Mouse (Mus musculus): Measurements from ENCODE around the gene L3mbtl1. TPM values are rescaled to one million over a fixed set of nuclear protein-coding genes. Genes with fewer than 3 reads are reported as not detected.

The L3mbtl1 gene
- polyA plus RNA-seq, 3 experiments from 2014 or later, result 0.30 TPM; not detected in 2

DNA sequence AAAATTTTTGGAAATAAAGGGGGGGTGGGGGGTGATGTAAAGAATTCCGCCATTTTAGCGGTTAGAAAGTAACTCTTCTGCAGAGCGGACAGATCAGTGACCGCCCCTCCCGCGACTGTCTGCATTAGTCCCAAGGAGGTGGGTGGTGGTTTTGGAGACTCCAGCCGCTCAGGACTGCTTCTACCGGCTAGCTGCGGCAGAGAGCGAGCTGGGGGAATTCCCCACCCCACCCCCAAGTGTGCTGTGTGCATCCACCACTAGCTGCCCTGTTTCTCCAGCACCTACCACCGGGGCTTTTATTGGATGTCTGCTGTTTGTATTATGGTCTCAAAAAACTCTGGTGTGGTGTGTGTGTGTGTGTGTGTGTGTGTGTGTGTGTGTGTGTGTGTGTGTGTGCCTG, 659 bp downstream of the L3mbtl1 start:
- ATAC-seq, result peak; percentile 62

DNA sequence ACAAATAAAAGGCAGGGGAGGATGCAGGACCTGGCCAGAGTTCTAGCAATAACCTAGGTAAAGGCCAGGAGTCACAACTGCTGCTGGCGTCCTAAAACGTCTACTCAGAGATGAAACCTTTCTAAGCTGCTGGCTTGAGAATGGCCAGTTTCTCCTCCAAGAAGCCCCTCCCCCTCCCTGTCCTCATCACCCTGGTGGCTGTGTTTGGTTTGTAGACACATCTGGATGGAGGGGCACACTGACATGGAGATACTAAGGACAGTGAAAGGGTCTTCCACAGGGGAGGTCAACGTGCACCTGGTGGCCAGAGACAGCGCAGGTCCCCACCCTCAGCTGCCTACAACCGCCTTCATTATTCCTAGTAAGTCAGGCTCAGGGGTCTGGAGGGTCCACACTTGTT, 3.7 kb downstream of the L3mbtl1 start:
- no peak for ATAC-seq

DNA sequence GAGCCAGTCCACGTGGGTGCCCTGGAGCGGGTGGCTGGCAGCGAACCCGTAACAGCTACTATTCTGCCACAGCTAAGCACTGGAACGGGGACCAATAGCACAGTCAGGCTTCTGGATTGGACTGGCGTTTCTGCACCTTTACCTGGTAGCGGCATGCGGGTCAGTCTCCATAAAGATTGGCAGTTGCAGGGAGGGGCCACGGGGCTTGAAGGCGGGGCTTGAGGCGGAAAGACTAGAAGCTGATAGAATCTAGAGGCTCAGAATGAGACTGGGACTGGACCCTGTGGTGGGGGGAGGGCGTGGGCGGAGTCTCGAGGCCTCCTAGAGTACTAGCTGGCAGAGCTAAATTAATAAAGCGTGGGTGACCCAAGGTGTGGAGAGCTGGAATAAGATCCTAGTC, 4.5 kb downstream of the L3mbtl1 start:
- ATAC-seq, result no peak

DNA sequence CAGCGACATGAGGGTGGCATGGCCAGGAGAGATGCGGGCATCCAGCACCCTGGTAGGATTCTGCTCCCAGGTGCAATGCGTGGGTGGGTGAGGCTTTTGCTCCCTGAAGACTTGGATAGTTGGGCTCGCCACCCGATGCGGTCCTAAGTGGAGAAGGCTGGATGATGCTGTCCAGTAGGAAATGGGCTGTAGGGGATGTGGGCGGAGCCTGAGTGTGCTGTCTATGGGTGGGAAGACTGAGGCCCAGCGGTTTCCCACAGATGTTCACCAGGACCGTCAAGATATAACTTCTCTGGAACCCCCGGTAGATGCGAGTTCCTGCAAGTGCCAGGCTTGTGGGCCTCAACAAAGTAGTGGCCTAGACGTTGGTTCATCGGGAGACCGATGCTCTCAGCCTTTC, 4.9 kb downstream of the L3mbtl1 start:
- ATAC-seq, result no peak

DNA sequence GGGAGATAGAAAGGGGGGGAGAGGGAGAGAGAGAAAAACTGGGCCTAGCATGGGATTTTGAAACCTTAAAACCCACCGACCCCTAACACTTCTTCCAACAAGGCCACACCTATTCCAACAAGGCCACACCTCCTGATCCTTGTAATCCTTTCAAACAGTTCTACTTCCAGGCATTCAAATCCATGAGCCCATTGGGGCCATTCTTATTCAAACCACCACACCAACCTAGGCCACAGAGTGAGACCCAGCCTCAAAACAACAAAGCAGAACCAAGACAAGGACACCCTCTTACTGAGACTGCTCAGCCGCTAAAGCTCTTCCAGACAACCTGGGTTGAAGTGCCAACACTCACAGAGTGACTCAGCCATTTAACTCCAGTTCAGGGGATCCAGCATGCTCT, 7.5 kb downstream of the L3mbtl1 start:
- ATAC-seq, result no peak

DNA sequence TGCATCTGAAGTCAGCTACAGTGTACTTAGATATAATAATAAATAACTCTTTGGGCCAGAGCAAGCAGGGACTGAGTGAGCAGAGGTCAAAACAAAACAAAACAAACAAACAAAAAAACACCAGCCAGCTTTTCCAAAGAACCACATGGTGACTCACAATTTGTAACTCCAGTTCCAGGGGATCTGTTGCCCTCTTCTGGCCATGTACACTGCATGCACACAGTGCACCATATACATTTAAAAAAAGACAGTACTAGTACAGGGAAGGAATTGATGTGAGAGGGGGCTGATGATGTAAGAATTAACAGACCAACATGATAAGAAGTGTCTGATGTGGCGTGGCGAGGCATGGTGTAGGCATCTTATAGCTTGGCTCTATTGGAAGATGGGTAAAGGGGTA, 13.6 kb downstream of the L3mbtl1 start:
- no peak for ATAC-seq

DNA sequence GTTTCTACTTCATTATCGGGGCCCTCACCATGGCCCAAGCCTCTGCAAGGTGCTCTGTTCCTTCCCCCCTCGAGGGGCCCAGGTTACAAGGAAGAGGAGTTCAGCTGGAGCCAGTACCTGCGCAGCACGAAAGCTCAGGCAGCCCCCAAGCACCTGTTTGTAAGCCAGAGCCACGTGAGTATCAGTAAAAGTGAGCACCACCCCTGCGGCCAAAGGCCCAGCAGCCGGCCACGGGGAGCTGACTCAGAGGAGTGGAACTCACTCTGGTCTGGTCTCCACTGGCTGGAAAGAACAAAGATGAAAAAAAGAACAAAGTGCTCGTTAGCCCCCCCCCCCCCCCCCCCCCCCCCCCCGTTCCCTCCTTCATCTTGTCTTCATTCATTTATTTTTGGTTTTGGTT, 18.0 kb downstream of the L3mbtl1 start:
- ATAC-seq, result no peak

DNA sequence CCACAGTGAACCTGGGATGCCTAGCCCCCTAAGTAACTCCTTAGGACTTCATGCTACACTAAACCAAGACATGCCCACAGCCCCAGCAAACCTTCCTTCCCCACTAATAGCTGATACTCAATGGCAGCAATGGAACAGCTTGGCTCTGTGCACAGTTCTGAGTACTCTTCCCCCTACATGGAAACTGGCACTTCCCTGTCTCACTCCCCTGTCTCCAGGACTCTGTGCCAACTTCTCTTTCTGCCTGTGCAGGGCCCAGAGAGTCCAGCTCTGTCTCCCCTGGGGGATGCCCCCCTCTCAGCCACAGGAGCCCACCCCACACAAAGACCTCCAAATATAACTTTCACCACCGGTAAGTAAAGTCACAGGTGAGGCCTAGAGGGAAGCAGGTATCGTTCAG, 23.5 kb downstream of the L3mbtl1 start:
- ATAC-seq, result no peak

DNA sequence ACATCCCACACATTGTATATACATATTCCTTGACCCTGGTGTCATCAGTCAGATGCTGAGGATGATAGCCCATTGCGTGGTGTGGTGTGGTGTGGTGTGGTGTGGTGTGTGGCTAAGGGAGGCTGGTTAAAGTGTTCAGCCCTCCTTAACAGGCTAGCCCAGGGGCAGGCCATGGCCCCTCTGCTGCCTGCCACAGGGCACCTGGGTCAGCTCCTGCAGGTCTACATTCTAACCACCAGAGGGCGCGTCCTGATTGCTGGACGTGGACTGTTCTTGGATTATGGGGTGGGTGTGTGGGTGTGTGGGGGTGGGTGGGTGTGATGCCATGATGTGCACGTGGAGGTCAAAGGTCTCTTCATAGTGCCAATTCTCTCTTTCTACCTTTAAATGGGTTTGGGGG, 25.1 kb downstream of the L3mbtl1 start:
- ATAC-seq, result no peak

DNA sequence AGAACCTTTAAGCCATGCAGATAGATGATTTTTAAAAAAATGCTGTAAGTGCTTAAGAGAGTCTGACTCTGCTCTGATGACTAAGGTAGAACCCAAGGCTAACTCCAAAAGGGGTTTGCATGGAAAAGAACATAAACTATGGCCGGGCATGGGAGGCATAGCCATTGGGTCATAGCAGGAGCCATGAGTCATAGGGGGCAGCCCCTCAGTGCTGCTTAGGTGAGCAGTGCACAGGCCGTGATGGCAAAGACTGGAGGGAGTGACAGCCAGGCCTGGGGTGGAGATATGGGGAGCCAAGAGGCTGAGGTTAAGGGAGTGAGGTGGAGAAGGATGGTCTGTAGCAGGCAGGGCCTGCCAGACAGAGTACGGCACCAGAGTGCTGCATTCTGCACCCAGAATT, 25.8 kb downstream of the L3mbtl1 start:
- ATAC-seq, result no peak

DNA sequence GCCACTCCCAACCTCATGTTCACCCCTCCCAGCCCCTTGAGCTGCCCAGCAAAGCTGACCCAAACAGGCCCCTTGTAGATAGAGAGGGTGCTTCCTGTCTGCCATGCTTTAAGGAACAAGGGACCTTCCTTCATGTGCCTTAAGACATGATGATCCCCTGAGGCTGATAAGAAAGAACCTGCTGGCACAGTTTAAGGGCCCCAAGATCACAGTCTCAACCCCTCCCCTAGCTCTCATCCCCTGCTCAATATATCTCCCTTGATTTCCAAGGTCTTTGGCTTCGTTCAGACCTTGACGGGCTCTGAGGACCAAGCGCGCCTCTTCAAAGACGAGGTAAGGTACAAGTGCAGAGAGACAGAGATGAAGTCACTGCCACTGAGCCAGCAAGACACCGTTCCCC, 27.6 kb downstream of the L3mbtl1 start:
- ATAC-seq, result no peak

DNA sequence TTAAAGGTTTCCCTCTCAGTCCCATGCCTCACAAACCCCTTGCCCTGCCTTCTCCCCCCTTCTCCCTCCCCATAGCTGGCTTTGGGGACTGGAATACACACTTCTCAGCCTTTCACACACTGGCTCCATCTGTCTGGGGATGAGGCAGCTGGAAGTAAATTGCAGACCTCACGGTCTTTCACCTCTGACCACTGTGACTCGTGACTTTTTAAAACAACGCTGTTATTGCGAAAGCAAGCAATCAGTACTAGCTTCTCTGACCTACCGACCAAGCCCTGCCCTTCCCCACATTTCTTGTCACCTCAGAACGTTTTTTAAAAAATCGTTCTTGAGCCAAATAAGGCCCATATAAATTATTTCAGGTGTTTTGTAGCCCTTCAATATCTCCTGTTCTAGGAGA, 29.5 kb downstream of the L3mbtl1 start:
- ATAC-seq, result no peak

DNA sequence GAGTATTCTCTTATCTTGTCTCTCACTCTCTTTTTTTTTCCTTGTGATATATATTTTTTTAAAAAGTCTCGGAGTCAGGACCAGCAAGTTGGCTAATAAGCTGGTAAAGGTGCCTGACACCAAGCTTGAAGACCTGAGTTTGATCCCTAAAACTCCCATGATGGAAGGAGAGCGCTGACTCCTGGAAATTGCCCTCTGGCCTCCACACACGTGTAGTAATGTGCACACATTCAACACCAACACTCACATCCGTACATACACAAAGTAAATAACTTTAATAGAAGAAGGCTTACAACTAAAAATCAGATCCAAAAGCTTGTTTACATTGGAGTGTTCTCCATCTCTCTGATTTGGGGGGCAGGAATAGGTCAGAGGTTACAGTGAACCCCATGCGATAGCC, 29.9 kb downstream of the L3mbtl1 start:
- ATAC-seq, result no peak

DNA sequence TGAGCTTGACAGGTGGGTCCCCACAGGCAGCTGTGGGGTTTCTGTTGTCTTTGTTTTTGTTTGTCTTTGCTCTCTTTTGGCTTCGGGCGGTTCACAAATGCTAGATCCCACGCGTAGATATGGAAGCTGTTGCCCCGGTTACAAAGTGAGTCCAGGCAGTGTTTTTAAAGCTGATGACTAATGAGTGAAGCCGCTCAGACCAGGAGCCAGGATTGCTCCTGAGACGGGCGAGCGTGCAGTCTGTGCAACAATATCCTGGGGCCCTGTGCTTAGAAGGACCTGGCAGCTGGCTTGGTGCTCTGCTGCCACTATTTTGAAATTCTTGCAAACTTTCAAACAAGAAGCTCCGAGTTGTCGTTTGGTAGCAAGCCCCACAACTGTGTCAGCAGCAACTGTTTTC, 30.4 kb downstream of the L3mbtl1 start:
- ATAC-seq, result no peak

DNA sequence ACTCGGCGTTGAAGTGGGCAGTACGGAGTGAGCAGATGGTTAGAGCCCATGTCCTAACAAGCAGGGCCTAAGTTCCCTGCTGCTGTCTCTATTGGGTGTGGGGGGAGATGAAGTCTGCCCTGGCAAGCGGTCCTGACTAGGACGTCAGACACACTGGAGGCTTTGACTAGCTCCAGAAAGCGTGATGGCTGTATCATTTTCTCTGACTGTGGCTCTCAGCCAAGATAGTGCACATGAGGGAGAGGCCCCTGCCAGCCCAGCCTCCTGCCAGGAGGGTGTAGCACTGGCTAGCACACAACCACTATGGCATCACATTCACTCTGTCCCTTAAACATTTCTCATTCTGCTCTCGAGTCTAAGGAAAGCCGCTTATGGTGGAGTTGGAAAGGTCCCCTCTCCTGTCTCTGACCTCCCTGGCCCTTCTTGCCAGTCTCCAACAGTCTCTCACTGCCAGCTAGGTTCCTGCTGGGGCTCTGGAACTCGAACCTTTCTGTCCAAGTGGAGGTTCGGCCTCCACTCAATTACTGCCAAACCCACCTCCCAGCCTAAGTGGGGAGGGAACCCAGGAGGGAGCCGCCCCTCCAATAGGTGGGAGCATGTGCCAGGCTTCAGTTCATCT, 32.0 kb downstream of the L3mbtl1 start:
- no peak for ATAC-seq

DNA sequence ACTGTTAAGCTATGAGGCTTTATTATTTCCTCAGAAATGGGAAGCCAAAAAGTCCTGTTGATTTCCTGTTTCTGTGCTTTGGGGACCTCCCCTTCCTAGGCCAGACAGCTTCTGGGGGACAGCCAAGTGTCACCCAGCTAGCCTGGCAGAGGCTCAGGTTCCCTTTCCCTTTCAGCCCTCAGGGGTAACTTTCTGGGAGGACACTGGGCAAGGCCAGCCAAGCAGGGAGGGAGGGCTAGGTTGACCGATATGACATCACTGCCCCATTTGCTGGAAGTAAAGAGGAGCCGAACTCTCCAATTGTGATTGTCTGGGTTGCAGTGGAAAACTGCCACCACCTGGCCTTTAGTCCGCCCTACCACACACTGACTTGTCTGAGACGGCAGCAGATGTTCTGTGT, 32.7 kb downstream of the L3mbtl1 start:
- no peak for ATAC-seq

DNA sequence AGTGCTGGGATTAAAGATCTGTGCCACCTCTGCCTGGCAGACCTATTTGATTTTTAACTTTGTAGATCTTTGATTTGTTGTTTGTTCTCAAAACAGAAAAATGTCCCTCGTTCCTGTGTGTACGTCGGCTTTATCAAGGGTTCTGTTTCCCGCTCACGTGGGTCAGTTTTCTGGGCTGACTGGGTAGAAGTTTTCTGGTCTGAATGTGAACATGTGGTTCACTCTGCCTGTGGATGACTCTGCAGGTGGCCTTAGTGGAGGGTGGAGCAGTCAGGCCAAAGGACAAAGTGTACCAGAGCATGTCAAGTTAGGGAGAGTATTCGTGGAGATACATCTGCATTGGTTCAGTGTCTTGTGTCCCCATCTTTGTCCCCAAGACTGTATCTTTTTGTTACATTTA, 41.1 kb downstream of the L3mbtl1 start:
- no peak for ATAC-seq

DNA sequence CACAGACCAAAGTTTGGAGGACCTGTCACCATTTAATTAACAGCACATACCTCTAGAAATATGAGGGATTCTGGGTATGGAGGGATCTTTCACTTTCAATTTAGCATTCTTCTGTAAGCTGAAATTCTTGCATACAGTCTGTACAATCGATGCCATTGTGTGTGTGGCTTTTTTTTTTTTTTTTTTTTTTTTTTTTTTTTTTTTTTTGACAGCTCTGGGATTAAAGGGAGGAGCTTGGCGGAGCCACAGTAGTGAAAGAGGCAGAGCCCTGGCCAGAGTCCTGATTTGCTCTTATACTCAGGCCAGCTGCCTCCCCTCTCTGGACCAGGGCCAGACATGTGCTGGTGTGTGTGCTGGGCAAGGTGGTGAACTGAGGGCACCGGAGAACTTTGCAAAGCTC, 42.7 kb downstream of the L3mbtl1 start:
- ATAC-seq, result no peak

DNA sequence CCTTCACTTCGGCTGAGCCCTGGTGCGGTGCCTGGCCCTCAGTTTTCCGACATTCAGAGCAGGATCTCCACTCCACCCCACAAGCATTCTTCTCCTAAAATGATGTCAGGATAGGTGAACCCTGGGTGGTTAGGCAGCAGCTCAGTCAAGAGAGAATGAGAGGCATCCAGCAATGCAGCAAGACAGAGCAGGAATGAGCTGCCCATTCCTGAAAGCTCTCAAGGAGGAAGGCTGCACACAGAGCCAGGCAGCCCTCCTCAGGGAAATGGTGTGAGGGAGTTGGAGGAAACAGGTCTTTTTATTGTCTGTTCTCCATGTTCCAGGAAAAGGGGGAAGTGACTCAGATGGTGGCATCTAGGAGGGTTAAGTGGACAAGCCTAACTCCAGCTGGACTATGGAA, 43.5 kb downstream of the L3mbtl1 start:
- ATAC-seq, result no peak

DNA sequence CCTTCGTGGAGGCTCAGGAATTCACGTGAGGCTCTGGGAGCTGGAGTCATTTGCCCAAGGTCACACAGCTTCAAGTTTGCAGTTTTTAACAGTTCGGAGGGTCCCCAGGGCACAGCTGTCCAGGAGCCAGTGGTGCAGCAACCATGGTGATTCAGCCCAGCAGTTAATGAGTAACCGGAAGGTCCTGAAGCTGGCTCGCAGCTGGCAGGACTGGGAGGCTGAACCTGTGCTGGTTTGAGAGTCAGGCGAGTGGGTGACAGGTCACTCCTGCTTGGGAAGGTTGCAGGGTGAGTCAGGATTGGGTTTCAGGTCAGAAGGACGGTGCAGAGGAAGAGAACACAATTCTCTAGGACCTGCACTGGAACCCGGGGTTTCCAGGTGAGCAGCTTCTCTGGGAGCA, 43.9 kb downstream of the L3mbtl1 start, which contains the start of gene Sgk2:
Gene Sgk2, plus strand, starts transcription at position 113 of the 400 bp plus-strand sequence.
- ATAC-seq, result no peak

DNA sequence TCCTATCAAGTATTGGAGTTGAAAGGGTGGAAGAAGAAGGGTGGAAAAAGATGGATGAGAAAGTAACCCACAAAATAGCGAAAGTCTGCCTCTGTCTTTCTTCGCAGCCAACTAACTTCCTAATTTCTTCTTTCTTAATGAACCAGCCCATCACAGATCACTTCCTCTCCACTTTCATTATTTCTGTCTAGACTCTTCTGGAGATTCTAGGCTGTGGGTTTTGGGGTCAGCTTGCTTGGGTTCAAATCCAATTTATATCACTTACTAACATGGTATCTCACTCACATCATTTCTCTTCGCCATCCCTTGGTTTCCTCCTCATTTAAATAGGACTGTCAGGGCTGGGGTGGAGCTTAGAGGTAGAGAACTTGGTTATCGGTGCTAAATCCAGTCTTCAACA, 45.0 kb downstream of the L3mbtl1 start:
- no peak for ATAC-seq

DNA sequence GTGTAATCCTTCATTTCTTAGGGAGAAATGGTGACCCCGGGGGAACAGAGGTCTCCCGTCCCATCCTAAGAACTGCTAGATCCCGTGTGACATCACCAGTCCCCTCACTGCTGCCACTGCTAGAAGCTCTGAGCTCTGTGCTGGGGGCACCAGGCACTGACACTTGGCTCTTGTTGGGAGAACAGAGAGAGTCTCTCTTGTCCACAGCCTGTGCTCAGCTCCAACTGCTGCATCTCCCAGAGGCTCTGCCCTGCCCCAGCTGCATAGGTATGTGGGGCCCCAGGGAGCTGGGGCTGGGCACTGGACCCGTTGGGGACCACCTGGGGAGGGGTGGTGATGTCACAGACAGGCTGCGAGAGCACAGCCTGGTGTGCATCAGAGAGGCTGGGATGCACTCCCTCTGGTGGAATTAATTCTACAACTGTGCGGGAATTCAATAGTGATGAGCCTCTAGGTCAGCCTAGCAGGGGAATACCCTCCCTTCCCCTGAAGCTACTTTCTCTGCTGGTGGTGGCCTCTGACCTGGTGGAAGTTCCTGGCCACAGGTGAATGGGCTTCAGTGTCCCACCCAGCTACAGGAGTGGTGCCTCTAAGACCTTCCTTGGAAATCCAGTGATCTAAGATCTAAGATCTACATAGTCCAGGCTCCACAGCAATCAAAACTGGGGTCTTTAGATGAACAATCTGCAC, 48.3 kb downstream of the L3mbtl1 start:
- ATAC-seq, result no peak

DNA sequence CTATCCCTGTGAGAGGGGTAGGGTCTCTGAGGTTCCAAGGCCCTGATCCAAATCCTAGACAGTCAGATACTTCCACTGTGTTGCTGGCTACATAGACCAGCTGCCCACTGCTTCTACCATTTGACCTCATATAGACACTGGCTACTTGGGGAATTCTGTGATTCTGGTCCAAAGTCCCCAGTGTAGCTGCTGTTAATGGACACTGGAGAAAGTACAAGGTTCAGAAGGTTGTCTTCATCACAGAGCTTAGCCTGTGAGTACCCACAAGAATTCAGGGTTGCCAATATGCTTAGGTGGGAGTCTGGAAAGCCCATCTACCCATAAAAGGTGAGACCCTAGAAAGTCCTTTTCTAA, 48.8 kb downstream of the L3mbtl1 start:
- ATAC-seq, result no peak

DNA sequence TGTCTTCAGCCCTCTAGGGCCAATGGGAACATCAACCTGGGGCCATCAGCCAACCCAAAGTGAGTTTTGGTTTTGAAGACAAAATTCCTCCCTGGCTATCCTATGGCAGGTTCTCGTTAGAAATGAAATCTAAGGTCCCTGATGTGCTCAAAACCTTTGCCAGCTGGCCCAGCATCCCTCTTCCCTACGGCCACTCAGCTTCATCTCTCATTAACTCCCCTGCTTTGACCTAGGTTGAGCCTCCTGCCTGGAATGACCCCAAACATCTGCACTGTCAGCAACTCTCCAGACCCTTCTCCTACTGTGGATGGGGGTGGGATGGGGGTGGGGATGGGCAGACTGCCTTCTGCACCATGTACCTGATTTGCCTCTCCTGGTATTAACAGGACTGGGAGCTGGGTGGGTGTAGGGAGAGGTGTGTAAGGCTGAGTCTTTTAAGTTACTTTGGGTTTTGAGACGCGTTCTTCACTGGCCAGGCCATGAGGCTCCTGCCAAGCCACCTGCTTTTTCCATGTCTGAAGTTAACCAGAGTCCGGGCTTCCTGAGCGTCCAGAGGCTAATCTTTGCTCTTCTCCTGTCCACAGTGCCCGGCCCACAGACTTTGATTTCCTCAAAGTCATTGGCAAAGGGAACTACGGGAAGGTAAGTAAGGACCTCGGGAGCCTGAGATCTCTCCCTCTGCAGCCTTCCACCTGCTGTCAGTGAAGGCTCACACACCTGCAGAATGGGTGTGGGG, 50.8 kb downstream of the L3mbtl1 start:
- no peak for ATAC-seq

Data from inflammation-experienced regulatory T-cells, adult 6 months (primary cell).